Mouse (Mus musculus) adrenal gland, postnatal 10 days (tissue): ENCODE measurements around the gene Luc7l3. TPM values are rescaled to one million over a fixed set of nuclear protein-coding genes. Genes with fewer than 3 reads are reported as not detected.
"Not testable (repeated sequence)": the region's sequence is repeated elsewhere in the genome, so short reads cannot be mapped to it uniquely, and the experiment has no call there.

Source experiments
- DNase-seq: peaks from one replicate; pipeline ENCODE4 v3.0.0; 2021; ENCODE audit warnings: mixed read lengths
- total RNA-seq, 2 experiments: library from RNA; stranded (reverse); gene quantifications; 2 replicates each; pipeline ENCODE4 v1.2.3; 2021

Gene Luc7l3
- total RNA-seq, 2 experiments from 2014 or later = 48.8 to 77.4 TPM

DNA sequence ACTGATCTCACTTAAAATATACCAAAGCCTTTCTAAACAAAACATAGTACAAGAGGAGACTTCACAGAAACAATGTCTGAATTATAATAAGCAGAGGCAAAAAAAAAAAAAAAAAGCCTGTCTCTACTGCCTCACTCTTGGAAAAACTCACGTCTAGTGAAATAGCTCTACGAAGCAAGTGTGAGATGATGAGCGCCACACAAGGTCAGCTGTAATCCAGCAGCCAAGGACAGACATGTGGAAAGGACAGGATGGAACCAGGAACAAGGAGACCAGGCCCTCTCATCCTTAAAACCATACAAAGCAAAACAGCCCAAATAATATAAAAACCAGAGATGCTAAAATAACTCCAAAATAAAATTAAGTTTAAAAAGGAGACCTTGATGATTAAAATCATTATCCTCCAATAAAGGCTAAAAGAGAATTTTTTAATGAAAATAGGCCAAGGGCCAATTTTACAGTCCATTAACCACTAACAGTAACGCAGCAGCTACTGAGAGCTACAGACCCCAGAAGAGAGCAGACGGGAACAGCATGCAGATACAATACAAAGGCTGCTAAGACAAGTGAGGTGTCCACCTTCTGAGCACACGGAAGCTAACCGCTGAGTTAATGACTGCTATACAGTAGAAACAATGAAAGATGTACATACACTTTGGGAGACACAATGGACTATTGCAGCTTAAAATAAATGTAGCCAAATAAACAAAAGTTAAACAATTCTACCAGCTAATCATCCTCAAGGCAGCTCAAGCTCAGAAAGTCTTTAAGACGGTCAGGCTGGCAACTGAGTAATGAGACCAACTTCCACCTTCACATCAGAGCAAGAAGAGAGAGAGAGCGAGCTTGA is 26.6 kb downstream of the Luc7l3 start:
- DNase-seq = no peak

DNA sequence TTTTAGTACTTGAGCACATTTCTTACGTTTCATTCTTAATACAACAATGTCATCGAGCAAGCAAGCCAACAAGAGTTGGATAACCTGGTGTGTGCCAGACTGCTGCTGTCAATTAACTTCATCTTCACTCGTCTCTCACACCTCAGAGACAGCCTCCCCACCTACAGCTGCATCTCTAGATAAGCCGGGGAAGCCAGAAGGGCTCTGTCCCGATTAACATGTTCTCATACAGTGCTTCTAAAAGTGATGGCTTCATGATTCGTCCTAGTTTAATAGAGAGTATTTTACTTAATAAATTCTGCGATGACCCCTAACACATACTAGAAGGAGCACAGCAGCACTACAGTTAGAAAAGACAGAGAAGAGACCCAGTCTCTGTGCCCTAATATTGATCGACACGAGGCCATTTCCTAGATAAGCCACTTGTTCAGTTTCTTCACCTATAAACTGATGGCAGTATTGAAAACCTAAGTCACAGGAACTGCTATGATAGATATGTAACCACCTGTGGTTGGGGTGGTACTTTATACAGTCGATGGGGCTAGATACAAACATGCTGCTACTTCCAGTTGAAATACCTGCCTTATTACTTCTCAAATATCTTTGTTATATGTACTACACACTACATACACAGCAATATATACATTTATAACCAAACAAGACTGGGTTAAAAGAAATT is 31.6 kb downstream of the Luc7l3 start:
- DNase-seq = no peak

DNA sequence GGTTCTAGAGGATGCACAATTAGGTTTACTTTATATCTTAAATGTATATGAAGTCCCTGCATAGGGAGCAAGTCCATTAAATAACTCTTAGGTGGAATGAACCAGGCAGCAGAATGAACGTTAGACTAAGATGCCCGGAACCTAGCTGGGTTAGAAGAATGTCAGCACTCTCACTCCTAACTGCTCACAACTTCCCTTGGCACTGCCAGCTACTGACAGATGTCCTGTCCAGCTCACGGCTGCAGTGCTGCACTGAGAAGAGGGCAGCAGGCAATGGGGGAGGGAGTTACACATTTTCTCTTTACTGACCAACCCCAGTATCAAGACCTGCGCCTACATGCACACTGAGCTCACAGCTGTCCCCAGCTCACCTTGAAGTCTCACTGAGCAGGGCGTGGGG is 34.7 kb downstream of the Luc7l3 start:
- DNase-seq = no peak

DNA sequence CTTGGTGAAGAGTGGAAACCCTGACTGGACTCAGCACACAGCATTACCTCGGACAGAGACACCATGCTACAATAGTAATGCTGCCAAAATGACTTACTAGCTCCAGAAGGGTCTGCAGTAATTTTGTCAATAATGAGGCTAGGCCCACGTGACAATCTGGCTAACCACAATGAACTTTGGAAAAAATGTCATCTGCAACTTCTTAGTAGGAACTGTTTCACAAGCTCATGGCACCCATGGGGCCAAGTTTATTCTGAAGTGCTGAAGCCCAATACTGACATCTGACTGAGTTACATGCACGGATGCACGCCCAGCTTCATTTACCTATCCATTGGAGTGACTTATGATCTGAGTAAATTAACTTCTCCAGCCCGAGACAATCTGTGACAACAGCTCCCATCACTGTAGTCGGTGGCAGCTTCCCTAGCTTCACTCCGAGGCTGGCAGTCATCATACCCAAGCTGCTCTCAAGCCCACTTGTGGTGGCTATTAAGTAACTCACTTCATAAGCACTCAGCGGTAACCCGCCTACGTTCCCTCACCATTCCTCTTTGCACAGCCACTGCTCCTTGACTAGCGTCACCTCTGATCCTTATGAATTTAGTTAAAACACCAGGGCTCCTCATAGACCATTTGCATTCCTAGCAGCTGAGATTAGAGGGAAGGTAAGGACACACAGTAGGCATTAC is 35.8 kb downstream of the Luc7l3 start:
- DNase-seq = peak; percentile 32

DNA sequence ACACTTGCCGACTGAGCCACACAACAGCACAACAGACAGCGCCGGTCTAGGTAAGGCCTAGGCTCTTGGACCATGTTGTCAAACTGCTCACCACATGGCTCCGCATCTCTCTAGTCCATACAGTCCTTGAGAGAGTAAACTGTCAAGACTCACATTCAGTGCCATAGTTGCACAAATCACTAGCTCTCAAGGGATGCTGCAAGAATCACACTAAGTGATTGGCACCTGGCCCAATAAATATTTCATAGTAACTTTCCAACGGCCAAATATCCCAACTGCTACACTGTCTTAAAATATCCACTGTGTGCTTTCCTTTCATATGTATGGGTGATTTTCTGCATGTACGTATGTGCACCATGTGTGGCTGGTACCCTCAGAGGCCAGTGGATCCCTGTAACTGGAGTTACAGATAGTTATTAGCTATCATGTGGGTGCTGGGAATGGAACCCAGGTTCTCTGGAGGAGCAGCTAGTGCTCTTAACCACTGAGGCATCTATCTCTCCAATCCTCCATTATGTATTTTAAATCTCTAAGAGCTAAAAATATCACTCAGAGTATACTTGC is 38.2 kb downstream of the Luc7l3 start:
- DNase-seq = peak; percentile 30

DNA sequence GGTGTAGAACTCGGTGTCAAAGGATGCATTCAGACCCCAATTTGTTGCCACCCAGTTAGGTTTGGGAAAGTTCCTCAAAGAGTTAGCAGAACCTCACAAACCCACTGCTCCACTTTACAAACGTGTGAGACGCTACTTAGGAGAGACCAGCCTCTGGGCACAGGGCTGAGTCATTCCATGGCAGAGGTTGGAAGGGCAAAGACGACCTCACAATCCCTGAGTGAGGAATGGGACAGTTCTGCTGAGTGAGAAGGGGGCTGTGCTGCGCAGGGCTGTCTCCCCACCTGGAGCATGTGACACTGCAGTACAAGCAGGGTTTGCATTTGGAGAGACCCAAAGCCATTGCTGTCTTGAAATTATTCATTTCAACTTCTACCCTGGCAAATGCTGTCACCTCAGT is 39.5 kb downstream of the Luc7l3 start:
- peak; percentile 33 for DNase-seq

DNA sequence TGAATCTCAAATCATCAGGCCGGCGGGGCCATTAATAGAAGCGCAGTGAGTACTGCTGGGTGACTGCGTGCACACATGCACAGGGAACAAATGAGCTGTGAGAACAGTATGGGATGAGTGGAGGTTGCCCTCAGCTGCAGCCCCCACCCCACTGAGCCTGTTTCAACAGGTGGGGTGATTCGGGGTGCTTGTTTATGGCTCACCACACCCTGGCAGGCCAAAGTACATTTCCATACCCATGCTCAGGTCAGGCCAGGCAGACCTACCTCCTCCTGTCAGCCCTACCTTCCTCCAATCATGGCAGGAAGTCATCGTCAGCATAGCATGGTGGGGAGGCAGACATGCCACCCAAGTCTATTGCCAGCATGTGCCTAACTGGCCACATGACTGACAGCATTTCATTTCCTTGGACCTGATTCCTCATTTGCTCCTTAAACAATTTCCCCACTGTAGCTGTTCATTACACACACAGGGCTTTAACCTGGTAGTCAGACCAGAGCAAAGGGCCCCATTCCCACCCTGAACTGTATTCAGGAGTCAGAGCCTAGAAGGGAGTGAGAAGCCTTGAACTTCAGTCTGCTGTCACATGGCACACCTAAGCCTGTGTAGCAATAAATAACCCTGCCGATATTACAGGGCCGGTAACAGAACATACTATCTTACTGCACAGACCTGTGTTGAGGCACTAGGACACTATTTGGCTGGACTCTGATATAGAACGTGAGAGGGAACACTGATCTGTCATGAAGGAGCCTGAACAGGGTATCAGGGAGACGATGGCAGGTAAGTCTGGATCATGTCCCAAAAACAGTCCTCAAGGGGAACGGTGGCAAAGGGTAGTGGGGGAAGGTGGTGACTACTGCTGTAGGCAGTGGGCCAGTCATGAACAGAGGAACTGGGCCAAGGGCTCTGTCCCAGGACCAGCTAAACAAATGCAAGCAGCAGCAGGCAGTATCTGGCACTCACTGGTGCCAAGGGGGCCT is 40.3 kb downstream of the Luc7l3 start, which contains the start of gene Gm21885:
TSS of gene Gm21885 (plus strand) at position 675 of the 983 bp plus-strand sequence.
- DNase-seq = peak; percentile 76

DNA sequence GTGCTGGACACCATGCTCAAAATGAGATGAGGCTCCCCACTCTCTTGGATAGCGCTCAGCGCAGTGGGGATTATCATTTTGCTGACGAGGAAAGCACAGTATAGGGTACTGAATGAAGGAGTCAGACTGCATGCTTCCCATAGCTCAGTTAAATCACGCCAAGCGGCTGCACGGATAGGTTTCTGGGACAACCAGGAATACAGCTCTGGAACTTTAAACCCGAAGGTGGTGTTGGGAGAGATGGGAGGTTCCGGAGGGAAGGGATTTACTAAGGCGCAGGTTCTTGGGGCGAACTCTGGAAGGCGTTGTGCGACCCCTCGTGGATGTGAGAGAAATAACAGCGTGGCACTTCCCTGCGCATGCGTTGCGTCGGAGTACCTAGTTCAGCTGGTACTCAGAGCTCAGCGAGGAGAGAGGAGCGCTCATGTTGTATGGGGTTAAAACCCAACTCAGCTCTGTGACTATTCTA is 44.9 kb downstream of the Luc7l3 start:
- DNase-seq = peak; percentile 92

DNA sequence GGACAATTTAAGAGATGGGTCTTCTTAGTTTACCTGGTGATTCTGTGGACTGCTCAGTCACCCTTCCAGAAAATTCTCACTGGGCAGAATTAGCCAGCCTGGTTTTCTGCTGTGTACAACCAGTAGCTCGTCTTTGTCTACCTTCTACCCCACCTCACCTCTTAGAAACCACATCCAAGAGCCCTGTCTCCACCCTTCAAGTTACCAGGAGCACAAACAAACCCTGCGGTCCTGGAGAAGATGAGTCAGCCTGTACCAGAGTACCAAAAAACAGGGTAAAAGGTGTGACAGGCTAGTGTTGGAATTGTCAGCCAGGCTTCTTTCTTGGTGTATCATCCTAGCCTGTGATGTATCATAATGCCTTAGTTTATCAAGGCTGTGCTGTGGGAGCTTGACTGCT is 46.1 kb downstream of the Luc7l3 start:
- DNase-seq = no peak

DNA sequence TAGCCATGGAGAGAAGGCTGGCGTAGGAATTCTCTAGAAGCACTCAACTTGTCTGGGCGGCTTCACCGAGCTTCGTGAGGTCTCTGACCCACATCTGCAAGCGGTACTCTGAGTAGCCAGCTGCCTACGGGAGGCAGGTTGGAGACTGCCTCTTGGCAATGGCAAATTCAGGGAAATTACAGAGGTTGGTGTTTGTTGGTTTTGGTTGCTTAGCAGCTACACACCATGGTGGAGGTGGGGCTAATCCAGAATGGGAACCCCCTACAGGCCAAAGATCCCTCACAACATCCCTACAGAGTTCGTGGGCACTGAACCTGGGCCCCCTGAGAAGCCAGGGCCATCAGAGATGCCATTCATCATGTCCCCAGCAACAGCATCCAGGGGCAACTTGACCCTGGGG is 46.6 kb downstream of the Luc7l3 start:
- no peak for DNase-seq

DNA sequence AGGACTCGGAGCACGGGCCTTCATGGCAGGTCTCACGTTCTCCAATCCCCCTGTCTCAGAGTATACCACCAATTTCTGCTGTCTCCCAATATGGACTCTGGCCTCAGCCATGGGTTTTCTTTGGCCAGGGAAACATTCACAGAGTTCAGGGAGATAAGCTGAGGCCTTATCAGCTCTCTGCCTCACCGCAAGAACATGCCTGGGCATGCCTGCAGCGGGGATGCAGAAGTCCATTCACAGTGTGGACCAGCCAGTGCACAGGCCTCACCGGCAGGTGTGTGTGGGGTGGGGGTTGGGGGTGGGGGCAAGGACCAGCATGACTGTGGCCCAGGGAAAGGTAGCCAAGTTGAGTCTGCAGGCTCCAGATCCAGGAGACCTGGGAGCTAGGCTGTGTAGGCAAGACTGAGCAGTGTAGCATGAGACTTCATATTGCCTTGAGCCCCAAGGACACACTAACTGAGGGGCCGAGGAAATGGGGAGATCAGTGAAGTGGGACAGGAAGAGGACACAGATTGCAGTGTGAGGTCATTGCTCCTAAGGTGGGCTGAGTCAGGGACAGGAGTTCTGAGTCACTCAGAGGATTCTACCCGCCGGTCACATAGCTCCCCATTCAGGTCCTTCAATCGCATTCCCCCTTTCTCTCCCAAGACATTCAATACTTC is 47.5 kb downstream of the Luc7l3 start:
- DNase-seq = peak; percentile 20

DNA sequence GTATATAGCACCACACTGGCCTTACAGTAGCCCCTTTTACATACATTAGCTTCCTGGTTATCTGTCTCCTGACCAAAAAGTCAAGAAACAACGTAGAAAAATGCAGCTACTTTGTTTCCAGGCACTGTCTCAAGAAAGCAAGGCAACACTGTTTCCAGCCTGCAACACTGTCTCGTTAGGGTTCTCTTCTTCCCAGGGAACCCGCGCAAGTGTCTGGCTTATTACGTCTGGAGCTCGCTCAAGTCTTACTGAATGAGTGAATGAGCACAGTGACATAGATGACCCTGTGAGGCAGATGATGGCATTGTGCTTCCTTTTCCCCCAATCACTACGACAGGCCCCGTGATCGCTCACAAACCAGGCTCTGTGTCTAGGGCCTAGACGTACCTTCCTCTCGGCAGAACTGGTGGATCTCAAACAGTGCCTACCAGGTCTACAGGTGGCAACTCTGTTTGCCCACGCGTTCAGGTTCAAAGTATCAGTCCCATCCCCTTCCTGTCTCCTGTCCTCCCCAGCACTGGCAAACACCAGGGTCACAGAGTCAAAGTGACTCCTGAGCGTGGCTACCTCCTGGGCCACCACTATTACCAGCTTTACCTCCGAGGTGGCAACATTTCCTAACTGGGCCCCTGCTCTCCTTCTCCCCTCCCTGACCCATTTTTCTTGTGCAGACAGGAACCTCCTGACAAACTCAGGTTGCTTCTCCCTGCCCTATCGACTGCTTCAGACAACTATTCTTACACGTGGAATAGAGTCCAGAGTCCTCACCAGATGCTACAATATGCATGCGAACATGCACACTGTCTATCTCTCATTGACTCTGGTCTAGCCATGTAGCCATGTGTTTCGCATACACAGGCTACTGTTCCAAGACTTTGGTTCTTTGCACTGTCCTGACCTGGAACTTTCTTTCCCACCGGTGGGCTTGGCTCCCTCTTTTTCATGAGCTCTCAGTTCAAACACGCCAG is 48.5 kb downstream of the Luc7l3 start:
- no peak for DNase-seq

DNA sequence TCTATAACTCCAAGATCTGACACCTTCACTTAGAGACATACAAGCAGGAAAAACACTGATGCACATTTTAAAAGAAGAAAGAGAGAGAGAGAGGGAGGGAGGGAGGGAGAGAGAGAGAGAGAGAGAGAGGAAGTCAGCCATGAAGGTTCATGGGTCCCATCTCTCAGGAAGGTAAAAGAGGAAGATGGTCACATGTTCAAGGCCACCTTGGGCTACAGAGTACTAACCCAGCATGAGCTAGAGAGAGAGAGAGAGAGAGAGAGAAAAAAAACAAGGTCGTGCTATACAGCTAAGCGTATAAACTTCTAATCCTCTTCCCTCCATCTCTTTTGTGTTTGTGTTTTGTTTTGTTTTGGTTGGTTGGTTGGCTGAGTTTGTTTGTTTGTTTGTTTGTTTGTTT is 50.8 kb downstream of the Luc7l3 start:
- DNase-seq = no peak

DNA sequence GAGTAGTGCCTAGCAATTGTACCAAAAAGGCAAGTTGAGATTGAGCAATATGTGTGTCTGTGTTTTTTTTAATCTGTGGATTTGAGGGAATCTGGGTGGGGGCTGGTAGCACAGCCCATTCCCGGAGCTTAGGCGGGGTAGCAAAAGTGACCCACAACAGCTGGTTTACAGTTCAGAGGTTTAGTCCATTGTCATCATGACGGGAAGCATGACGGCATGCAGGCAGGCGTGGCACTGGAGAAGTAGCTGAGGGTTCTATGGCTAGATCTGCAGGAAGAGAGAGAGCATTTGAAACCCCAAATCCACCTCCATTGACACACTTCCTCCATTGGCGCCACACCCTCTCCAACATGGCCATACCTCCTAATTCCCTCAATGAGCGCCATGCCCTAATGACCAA is 51.9 kb downstream of the Luc7l3 start:
- no peak for DNase-seq

DNA sequence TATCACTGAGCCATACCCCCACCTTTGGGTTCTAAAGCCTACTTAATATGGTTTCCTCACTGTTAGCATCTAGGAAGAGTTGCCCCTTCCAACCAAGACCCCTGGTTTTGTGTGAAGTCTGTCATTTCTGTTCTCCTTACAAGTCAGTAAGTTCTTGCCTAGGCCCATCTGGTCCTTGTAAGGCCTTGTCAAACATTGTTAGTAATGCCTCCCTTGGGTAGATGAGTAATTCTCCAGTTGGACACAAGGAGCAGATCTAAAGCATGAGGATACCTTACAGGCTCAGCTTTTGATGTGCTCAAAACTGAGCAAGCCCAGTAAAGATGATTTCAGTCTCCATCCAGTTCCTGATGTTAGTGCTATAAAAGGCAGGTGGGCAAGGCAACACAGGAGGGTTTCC is 53.0 kb downstream of the Luc7l3 start:
- DNase-seq = no peak

DNA sequence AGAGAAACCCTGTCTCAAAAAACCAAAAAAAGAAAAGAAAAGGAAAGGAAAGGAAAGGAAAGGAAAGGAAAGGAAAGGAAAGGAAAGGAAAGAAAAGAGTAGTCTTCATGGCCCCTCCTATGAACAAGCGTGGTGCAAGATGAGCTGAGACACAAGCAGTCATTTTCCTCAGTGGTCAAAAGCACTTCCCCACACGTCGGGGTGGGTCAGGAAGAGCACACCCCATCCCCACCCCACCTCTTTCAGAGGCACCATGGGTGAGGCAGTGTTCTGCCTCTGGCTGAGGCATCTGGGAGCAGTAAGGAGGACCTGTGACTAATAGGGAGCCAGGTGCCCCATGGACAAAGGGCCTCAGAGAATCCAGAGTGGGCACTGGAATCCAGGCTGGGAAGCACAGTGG is 55.6 kb downstream of the Luc7l3 start:
- not testable (repeated sequence) for DNase-seq

DNA sequence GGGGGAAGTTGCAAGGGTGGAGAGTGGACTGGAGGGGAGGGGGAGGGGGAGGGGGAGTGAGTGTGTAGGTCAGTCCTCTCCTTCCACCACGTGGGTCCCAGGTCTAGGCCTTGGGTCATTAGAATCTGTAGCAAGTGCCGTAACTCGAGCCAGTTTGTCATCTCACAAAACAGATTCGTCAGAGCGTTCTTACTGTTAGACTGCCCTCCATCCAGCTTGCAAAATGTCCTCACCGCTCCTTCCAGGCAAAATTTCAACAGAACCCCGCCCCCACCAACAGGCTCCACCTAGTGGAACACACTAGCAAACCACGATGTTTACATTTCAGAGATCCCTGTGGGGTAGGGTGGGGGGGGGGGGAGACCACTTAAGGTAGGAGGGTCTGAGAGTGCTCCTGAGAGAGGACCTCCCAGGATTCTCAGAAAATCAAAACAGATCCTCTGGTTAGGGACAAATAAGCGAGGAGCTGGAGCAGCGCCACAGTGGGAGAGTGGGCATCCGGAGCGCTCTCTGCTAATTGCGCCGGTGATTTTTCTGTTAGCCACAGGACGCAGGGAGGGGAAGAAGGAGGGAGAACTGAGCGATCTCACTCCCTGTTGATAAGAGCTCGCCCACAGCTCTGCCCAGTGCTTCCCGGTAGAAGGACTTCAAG is 56.5 kb downstream of the Luc7l3 start:
- peak; percentile 78 for DNase-seq

DNA sequence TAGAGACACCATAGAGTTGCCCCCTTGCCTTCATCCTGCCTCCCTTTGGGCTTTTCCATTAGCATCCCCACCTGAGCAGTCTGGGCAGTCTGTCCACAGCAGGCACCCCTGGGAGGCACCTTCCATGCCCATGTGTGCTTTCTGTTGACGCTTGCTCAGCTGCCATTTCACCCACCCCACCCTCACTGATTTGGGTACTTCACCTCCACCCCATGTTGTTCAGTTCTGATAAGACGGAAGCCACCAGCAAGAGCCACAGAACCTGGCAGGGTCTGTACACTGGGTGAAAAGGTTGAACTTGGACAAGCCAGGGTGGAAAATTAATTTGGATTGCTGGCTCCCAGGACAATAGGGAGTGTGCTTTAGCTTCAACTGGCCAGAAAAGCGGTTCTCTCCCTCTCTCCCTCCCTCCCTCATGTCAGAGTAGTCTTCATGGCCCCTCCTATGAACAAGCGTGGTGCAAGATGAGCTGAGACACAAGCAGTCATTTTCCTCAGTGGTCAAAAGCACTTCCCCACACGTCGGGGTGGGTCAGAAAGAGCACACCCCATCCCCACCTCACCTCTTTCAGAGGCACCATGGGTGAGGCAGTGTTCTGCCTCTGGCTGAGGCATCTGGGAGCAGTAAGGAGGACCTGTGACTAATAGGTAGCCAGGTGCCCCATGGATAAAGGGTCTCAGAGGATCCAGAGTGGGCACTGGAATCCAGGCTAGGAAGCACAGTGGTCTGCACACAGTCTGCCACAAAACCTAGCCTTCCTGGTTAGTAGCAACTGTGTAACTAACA is 60.0 kb downstream of the Luc7l3 start:
- DNase-seq = no peak
